Mouse (Mus musculus) small intestine, adult 2 months (tissue): ENCODE data around the gene Dclk3. TPM values are rescaled to one million over a fixed set of nuclear protein-coding genes. Genes with fewer than 3 reads are reported as not detected.

Source experiments
- H3K27ac ChIP-seq: fragments of 200-500 bp; 2 replicates; pipeline ENCODE4 v1.5.1; 2012; ENCODE audit warnings: low read depth, low read length, control low read depth, inconsistent platforms; ENCODE audit not compliant: insufficient read depth
- H3K27me3 ChIP-seq: fragments of 200-500 bp; 2 replicates; pipeline ENCODE4 v1.6.1; 2012; ENCODE audit warnings: mild to moderate bottlenecking, moderate library complexity, low read length, inconsistent platforms; ENCODE audit not compliant: control insufficient read depth, insufficient read depth
- H3K36me3 ChIP-seq: fragments of 200-500 bp; 2 replicates; pipeline ENCODE4 v1.6.1; 2012; ENCODE audit warnings: mild to moderate bottlenecking, low read length, control low read depth, inconsistent platforms; ENCODE audit not compliant: control insufficient read depth, insufficient read depth
- H3K4me1 ChIP-seq: fragments of 200-500 bp; 2 replicates; pipeline ENCODE4 v1.6.1; 2012; ENCODE audit warnings: low read length, inconsistent platforms, mixed read lengths; ENCODE audit not compliant: control insufficient read depth, insufficient read depth, insufficient read length
- H3K4me3 ChIP-seq: fragments of 200-500 bp; 2 replicates; pipeline ENCODE4 v1.5.1; 2012; ENCODE audit warnings: low read depth, mild to moderate bottlenecking, control low read depth, inconsistent platforms, low read length, moderate library complexity
- CTCF ChIP-seq: fragments of 200-500 bp; IDR thresholded peaks from 2 replicates; pipeline ENCODE4 v1.5.1; 2012; ENCODE audit warnings: low read depth, mild to moderate bottlenecking, control low read depth, inconsistent platforms, low read length, moderate library complexity, mixed read lengths; ENCODE audit not compliant: insufficient replicate concordance, insufficient read length; ENCODE audit errors: extremely low read depth
- POLR2A ChIP-seq: fragments of 200-500 bp; IDR thresholded peaks from 2 replicates; pipeline ENCODE4 v1.6.1; 2012; ENCODE audit warnings: low read depth, mild to moderate bottlenecking, control low read depth, inconsistent platforms, low read length, moderate library complexity
- WGBS: fragments of 180-500 bp; shearing (Covaris S2); methylation state at CpG from one replicate; pipeline ENCODE4 v1.1.7; 2018; 5-methylcytosine and 5-hydroxymethylcytosine counted together
- polyA plus RNA-seq: library from polyadenylated mRNA; depleted of rRNA; stranded (reverse); fragments of >200 nt; gene quantifications from 2 replicates; pipeline ENCODE4 v1.2.3, GENCODE M21; 2012

Dclk3 gene
- polyA plus RNA-seq, 1 experiment, result 2.2 TPM

DNA sequence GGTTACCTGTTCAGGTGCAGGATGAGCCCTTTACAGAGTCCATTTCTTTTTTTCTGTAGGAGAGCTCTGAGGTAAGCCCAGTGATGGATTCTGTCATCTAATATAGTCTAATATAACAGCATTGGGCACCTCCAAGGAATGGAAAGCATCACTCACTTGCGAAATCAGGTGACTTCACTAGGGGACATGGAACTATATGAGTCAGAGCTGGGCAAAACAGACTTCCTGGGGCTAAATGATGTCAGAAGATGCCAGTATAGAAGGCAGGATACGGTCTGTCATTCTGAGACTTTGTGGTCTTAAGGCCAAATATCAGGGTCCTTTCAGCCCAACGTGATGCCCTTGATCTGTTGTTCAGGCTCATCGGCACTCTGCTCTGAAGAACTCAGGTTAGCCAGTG lies 35.7 kb upstream of the Dclk3 start:
- WGBS, result 89% methylated on average over 4 of the region's 4 CpGs
- peaks cover 4% of the 10 kb centered on the region; the same call in 1 of the 2 replicates for H3K4me1 ChIP-seq
- no peaks in the 10 kb centered on the region for H3K36me3 ChIP-seq
- TF ChIP-seq CTCF, result no peak
- no peak for TF ChIP-seq POLR2A
- no peaks in the 10 kb centered on the region for H3K27me3 ChIP-seq
- H3K4me3 ChIP-seq, result no peak overlapping the region
- no peak overlapping the region for H3K27ac ChIP-seq

DNA sequence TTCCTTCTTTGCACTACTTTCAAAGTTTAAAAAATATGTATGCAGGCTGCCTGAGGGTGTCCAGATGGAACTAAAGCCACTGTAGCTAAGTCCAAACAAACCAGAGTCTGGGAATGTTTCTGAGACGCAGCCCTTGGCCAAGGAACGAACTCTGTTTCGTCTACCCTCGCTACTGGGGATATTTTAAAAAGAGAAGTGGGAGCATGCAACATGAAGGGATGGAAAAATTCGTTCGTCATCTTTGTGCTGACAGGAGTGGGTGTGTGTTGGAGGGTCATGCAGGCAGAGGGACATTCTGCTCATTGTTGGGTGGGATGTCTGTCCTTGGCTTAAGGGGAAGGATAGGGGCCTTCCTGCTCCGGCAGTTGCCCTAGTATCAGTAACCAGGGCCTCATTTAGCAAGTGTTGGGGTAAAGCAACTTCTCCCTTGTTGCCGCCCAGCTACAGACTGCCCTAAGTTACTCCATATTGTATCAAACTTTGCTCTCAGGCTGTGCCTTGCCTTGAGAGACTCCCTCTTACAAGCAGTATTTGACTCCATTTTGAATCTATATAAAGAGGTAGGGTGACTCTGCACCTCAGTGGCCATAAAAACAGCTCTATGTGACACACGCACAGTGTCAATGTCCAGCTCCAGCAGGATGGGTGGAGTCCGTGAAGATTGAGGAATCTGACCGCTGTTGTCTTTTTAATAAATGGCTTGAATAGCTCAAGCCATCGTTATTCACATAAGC lies 34.4 kb upstream of the Dclk3 start:
- WGBS, result 66% methylated on average over 12 of the region's 12 CpGs
- Histone ChIP-seq H3K4me1 (peaks cover 4% of the 10 kb centered on the region; the same call in 1 of the 2 replicates), H3K36me3 (no peaks in the 10 kb centered on the region), H3K27ac (no peak overlapping the region), H3K27me3 (no peaks in the 10 kb centered on the region), H3K4me3 (no peak overlapping the region)
- TF ChIP-seq POLR2A (no peak), CTCF (no peak)

DNA sequence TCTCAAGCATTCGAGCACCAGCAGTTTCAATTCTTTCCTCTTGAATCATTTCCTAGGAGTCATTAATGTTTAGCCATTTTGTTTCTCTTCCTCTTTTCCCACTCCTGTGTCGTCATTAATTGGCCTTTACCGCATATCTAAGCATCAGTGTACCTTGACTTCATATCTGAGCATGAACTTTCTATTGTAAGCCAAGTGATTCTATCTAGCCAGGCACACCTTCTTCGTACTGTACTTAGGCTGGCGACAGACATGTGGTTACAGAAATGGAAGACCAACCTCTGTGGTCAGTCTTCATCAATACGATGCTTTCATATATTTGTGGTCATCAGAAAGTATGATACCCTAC lies 33.8 kb upstream of the Dclk3 start:
- TF ChIP-seq POLR2A (no peak), CTCF (no peak)
- no peak overlapping the region for H3K4me3 ChIP-seq
- no peaks in the 10 kb centered on the region for H3K27me3 ChIP-seq
- no peaks in the 10 kb centered on the region for H3K36me3 ChIP-seq
- H3K4me1 ChIP-seq, result peaks cover 4% of the 10 kb centered on the region; the same call in 1 of the 2 replicates
- H3K27ac ChIP-seq, result no peak overlapping the region
- WGBS, result 37% methylated on average over 6 of the region's 6 CpGs

DNA sequence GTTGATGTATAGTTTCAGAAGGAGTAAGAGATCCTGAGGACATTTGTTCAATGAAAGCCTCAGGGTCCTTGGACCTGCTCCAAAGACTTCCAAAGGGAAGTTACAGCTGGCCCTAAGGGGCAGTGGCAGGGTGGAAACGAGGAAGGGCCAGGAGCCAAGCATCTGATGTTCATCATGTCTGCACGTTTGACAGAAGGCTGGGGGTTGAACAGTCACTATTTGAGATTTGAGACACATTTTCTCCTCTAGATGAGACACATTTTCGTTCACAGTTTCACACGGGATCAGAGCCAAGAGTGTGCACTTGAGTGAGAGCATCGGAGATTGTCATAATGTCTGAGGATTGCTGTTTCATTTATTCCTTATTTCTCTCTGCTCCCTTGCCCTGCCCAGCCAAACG lies 30.9 kb upstream of the Dclk3 start:
- WGBS, result 70% methylated on average over 6 of the region's 6 CpGs
- peaks cover 4% of the 10 kb centered on the region; the same call in 1 of the 2 replicates for H3K4me1 ChIP-seq
- H3K4me3 ChIP-seq, result no peak overlapping the region
- no peak overlapping the region for H3K27ac ChIP-seq
- TF ChIP-seq POLR2A, result no peak
- TF ChIP-seq CTCF, result no peak
- no peaks in the 10 kb centered on the region for H3K36me3 ChIP-seq
- H3K27me3 ChIP-seq, result no peaks in the 10 kb centered on the region

DNA sequence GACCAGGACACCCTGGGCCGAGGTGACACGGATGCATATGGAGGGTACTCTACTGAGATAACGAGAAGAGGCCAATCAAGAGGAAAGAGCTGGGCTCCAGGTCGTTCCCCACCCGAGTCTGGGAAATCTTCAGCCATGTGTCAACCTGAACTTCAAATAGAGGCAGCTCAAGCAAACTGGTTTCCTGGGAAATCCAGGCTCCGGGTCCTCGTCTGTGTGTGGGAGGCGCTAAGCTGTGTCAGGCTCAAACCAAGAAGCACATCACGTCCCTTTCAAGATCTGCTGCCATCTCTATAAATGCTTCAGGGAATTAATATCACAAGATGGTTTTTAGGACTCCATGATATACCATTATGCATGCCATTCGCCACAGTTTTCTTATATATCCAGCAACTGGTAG lies 30.5 kb upstream of the Dclk3 start:
- no peaks in the 10 kb centered on the region for H3K27me3 ChIP-seq
- TF ChIP-seq CTCF (no peak), POLR2A (no peak)
- WGBS, result 76% methylated on average over 10 of the region's 10 CpGs
- no peak overlapping the region for H3K4me3 ChIP-seq
- H3K27ac ChIP-seq, result no peak overlapping the region
- peaks cover 4% of the 10 kb centered on the region; the same call in 1 of the 2 replicates for H3K4me1 ChIP-seq
- H3K36me3 ChIP-seq, result no peaks in the 10 kb centered on the region

DNA sequence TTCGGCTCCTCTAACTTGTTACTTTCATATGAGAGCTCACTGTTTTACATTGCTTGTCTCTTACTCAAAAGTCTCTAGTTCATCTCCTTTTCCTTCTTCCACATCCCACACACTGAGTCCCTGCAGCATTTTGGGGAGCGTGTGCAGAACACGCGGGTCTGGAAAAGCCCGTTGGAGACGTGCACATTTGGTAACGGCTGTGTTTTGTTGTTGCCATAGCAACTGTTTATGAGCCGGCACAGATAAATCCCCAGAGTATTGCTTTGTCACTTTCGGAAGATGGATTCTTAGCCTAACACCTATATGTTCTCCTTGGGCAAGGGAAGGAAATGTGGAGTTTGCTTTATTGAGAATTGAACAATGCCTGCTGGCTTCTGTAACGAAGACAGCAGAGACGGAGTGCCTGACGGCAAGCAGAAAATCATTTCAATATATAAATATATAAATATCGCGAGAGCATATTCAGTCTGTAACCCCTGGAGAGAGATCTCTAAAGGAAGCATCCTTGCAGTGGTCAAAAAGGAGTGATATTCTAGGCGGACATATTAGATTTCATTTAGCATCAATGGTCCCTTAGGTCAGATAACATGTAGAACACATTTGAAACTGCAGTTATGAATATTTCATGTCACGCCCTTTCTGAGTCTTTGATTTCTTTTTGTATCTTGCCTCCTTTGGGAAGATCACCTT lies 26.3 kb upstream of the Dclk3 start:
- Histone ChIP-seq H3K4me3 (no peak overlapping the region), H3K36me3 (no peaks in the 10 kb centered on the region), H3K27ac (no peak overlapping the region), H3K27me3 (no peaks in the 10 kb centered on the region), H3K4me1 (no peaks in the 10 kb centered on the region)
- 59% methylated on average over 16 of the region's 16 CpGs for WGBS
- TF ChIP-seq POLR2A (no peak), CTCF (no peak)

DNA sequence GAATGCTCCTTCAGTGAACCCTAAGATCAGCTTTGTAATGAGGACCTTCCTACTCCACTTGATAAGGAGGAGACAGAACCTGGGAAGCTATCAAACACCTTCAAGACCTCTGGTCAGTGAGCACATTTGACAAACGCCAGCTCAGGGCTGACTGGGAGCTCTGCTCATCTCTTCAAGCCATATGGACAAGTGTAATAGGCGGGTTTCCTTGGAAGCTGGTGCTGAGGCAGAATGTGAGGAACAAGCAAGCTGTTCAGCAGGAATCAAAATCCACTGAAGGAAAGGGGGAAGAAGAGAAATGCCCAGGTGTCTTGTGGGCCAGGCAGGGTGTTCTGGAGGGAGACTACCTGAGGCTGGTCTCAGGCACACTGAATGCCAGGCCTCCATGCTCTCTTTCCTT lies 17.0 kb upstream of the Dclk3 start:
- no peak overlapping the region for H3K27ac ChIP-seq
- WGBS, result 85% methylated on average over 2 of the region's 2 CpGs
- TF ChIP-seq CTCF (no peak), POLR2A (no peak)
- H3K27me3 ChIP-seq, result no peaks in the 10 kb centered on the region
- no peaks in the 10 kb centered on the region for H3K36me3 ChIP-seq
- H3K4me3 ChIP-seq, result no peak overlapping the region
- H3K4me1 ChIP-seq, result no peaks in the 10 kb centered on the region
